Mouse (Mus musculus) CD4-positive, CD25-positive, alpha-beta regulatory T cell, adult 2 months (primary cell): ENCODE data around the gene Mterf1b.
"Not testable (repeated sequence)": the region's sequence is repeated elsewhere in the genome, so short reads cannot be mapped to it uniquely, and the experiment has no call there.

Source experiments
- DNase-seq: peaks from one replicate; pipeline ENCODE4 v3.0.0-alpha.2; 2012; ENCODE audit warnings: low read depth, low spot score

Gene Mterf1b

DNA sequence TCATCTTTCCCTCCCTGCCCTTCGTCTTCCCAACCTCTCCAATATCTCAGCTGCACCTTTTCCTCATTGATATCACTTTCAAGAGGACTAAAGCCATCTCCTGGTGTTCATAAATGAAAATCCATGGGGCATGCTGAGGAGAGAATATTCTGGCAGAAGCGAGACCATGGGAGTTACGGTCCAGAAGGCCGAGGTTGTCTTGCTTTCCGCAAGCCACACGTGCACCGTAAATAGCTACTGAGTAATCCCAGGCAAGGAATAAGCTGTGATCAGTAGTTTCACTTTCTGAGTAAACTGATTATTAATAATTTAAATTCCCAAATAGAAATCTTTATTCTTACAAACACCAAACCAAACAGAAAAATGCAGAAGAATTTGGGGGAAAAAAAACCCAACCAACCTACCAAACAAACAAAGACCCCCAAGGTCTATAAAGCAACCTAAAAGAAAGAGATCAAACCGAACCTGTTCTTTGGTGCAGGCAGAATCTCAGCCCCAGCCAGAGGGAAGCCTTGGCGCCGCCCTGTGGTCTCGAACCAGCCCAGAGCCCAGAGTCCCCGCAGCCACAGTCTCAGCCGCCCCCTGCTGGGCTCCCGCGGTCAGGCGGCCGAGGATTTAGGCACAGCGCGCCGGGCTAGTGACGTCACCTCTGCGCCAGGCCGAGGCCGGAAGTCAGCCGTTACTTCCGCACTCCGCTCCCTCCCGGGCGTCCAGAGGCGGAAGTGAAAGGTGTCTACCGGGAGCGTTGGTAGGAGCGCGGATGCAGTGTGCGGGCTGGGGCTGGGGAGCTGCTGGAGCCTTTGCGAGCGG, at the start of gene Mterf1b:
Mterf1b (plus strand) TSS at position 697 of the 810 bp plus-strand sequence.
- DNase-seq = peak; percentile 45

DNA sequence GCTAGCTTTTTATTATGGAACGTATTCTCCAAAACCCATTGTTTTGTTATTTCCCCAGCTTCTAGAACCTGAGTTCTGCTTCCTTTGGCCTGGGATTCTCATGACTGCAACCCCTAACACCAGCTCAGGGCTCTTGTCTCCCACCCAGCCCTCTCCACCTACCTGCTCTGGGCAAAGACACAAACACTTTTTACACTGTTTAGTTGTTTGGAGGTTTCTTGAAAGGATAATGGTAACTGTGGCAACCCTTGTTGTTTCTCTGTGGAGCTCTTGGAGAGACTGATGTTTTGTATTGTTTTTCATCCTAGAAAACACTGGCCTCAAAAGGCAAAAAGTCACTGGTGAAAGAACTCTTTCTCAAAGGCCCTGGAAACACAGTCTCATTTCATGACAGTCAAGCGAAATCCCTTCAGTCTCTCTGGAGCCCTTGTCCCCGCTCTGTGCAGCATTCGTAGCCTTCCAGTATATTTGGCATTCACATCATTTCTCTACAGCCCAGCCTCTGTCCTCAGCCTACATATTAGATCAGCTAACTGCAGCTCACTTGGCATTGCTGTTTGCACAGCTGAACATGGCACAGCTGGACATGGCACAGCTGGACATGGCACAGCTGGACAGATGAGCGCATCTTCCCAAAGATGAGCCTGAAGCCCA, 32.6 kb upstream of the Mterf1b start:
- DNase-seq = not testable (repeated sequence)

DNA sequence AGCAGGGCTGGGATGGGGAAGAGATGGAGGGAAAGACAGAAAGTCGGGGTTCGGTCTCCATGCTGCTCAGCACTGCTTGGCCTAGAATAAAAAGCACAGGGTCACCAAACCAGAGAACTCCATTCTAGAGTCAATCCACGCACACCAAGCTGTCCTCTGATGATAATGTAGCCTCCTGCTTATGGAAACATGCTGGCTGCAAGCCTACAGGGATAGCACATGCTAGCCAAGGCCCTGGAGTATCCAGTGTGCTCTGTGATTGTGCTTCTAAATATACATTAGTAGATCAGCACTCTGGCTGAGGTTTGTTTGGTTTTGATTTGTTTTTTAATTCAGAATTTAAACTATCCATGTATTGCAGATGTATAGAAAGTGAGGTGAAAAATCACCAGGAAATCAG, 30.6 kb upstream of the Mterf1b start:
- DNase-seq = no peak

- DNase-seq = no peak
Measured at GRCm38 (mm10) chr5:4162461-4162860, 29.7 kb upstream of the Mterf1b start.

DNA sequence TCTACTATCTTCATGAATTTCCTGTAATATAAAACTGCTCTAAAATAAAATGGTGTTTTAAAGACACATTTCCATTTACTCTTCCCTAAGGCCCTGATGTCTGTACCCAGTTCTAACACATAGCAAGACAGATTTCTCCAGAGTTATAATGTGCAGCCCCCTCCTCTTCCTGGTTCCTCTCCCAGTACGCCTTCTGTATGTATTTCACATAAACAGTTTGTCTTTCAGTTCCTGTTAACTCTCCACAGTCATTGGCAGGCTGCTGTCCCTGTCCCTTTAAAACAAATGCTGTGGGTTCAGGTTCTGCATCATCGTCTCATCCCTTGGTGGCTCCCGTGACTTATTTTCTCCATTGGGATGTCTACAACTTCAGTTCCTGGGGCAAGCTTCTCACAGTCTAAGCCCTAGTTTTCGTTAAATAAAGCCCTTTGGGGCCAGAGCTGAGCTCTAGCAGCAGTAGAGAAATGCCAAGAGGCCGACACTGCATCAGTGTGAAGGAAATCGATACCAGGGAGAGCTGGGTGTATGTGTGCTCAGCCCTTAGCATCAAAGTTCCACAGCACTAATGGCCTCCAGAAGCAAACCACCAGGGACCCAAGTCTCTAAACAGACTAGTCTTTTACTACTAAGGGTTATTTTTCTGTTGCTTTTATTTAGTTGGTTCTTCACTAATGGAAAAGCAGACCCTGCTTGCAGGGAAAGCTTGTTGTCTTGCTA, 24.2 kb upstream of the Mterf1b start:
- DNase-seq = not testable (repeated sequence)

GRCm38 (mm10) chr5:4168530-4168926, 23.6 kb upstream of the Mterf1b start:
- not testable (repeated sequence) for DNase-seq

DNA sequence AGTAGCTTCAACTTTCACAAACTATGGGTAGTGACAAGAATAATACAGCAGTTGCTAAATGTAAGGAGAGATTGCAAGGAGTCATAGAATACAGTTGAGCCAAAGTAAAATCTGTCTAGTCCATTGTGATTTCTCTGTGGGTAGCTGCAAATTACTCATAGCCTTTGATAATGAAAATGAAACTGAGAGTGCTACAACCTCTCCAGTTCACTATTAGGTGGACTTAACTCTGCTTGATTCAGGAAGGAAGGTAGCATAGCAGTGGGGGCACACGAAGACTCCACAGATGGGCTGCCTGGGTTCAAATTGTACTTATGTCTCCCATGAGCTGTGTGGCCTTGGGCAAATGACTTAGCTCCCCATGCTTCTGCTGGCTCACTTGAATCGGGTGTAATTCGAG, 15.7 kb upstream of the Mterf1b start:
- not testable (repeated sequence) for DNase-seq

DNA sequence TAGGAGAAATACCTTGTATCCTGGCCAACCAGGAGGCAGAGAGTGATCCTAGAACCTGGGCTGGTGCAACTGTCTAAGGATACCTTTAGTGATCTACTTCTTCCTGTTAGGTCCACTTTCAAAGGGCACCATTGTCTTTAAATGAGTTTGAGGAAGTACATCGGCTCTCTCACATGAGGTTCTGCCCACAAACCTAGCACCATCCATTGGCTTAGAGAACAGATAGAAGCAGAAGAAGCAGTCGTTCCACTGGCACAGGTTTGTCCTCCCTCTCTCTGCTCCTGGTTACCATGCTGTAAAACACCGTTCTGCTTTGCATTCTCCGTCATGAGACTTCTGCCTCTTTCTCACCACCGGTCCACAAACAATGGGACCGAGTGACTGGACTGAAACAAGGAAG, 12.8 kb upstream of the Mterf1b start:
- DNase-seq = no peak

DNA sequence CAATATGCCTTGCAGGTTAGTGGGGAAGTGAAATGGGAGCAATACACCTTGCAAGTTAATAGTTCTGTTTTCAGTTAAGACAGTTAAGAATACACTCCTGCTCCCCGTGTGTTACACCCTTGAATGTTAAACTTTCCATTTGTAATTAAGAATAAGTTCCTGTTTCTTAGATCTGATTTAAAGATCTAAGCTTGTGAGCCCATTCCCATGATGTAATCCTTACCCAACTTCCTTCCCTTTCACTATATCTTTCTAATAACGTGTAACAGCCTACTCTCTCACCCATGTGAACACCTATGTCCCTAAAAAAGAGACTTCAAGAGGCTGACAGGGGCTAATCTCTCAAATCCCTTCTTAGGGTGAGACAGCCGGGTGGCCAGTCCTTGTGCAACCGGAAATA, 5.4 kb upstream of the Mterf1b start:
- DNase-seq = no peak

DNA sequence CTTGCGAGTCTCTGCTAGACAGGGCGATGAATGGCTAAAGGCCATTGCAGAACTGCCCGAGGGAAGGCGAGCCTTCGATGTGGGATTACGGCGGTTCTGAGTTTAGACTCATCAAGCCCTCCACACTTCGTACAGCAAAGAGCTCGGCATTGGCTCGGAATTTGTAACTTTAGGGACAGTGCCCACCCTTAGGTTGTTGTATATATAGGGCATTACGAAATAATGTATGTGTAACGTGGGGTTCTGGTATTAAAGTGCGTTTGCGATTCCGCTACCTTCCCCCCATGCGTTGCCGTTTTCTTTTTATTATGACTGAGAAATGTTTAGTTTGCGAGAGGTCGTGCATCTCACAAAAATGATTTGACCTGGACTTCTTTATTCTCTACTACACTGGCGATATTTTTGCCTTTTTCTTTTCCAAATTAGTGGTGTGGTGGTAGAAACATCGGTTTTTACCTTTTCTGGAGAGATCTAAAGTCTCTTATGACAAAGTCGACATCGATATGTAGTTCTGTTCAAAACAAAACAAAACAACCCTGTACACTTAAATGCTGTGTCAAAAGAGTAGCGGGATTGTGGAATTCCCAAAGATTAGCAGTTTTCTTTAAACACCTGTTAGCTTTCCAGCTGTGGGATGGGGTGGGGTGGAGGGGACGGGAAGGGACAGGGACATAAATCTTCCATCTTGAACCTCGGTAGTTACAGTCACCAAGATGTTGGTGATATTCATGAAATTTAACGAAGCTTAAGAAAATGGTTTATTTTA, 497 bp downstream of the Mterf1b start:
- peak; percentile 9 for DNase-seq

DNA sequence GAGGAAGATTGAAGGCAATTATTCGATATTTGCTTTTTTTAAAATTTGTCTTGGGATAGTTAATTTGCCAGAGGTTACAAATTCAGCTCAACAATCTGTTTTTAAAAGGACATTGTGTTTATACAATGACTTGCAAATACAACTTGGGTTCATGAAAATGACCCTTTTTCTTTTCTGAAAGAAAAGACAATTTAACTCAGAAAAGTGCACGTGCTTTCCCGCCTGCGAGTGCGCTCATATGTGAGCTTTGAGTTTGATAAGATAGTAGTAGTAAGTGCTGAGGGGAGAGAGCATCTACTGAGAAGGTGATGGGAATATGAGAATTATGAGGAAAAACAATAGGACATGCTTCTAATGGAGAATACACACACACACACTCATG, 1.1 kb downstream of the Mterf1b start:
- no peak for DNase-seq

GRCm38 (mm10) chr5:4194166-4194565, 2.0 kb downstream of the Mterf1b start:
- DNase-seq = no peak

DNA sequence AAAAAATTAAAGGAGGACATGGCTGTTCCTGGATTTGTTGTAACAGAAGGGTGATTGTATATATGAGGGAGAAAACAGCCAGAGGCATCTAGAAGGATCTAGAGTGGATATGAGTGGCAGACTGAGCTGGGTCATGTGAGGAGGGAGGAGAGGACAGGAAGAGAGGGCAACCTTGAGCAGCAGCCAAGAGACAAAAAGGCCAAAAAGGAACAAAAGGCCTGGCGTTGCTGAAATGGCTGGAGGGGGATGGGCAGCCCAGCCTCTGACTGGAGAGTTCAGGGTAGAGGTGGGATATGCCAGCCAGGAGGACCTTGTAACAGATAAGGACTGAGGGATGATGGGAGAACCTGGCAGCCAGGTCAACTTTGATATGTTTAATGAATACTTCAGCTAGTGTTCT, 2.9 kb downstream of the Mterf1b start:
- no peak for DNase-seq

GRCm38 (mm10) chr5:4201368-4201767, 9.2 kb downstream of the Mterf1b start:
- DNase-seq = peak; percentile 17

DNA sequence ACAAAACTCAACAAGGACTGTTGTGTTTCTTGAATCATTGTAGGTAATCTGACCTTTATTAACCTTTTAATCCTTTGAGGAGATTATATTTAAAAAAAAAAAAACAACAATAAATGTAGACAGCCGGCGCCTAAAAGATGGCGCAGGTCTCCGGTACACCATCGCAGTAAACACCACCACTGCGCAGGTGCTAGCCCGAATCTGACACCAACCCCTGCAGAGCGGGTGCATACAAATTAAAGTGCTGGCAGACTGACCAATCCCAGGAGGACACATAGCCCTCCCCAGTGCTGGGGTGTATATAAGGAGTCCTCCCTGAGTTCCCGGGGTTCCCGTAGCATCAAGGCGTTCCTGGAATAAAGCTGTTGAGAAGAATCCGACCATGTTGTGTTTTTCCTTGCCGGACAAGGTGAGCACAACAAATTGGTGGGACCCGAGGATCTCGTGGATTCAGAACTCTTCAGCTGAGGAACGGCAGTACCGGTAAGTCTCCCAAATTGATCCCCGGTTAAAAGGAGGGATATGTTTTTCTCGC, 10.2 kb downstream of the Mterf1b start:
- DNase-seq = not testable (repeated sequence)

GRCm38 (mm10) chr5:4210082-4210481, 17.9 kb downstream of the Mterf1b start:
- not testable (repeated sequence) for DNase-seq

DNA sequence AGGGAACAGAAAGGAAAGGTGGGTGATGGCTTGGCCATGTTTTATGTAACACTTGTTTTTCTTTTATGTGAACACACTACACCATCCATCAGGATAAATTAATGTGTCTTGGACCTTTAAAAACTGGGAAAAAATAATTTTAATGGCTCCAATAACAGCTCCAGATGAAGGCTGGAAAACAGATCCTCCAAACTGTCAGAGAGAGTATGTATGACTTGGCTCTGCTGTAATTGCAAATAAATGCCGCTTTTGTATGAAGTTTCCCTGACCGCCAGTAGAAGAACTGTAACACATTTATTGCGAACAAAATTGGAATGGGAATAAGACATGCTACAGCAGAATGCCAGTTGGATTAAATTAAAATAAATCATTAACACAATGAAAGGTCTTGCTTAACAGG, 29.1 kb downstream of the Mterf1b start:
- DNase-seq = no peak

DNA sequence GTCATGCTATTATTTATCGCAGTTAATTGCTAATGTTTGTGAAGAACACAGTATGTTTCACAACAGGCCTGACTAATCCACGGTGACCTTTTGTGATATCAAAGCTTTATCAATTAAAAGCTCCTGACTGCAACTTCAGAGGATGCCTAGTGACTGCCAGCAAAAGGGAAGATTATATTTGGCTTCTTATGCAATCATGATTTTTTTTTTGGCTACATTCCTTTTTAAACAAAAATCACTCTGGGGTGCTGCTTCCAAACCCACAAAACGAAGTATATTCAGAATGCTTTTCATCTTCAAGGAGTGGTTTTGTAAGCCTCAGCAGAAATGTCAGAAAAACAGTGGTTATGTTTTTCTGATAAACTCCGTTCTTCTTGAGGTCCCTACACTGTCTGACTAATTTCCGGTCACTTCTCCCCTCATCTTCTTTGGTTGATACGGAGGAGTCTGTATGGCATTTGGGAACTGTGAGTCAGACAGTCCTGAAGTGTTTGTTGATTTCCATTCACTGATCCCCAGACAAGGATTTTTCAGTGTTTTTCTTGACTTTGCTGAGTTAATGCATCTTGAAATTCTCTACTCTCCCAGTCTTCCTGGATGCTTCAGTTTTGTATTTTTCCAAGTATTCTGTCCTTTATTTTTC, 29.9 kb downstream of the Mterf1b start:
- DNase-seq = no peak

- DNase-seq = no peak
Measured at GRCm38 (mm10) chr5:4232163-4232562, 40.0 kb downstream of the Mterf1b start.

DNA sequence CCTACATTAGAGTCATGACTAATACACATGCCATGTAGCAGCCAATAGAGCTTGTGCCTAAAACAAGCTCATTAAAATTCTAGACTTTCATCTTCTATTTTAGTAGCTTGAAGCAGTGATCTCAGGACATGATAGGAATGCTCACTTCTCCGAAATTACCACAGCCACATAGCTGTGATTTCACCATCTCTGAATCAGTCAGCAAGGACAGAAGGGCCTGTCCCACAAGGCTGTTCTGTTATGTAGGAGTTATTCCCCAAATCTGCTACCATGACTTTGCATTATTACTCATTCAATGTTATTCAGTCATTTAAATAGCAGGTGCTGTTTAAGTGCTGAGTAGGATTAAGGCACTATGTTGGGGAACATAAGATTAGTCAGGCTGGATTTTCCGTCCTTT, 42.3 kb downstream of the Mterf1b start:
- DNase-seq = no peak

GRCm38 (mm10) chr5:4240120-4240519, 48.0 kb downstream of the Mterf1b start:
- no peak for DNase-seq
